In genomic region chr6:121087586-121088245, GRCm38 (mm10) we compare ENCODE assay signal across 9 mouse cellular contexts. TPM values are rescaled to one million over a fixed set of nuclear protein-coding genes. Genes with fewer than 3 reads are reported as not detected.
DNase-seq lines count a peak whose midpoint lies in the region; ATAC-seq lines count a peak whose summit lies in the region.
"Had no signal": no experiment of that assay in that cellular context is flagged by ENCODE, and none has a peak within 500 bp of the region (broad histone marks: within the 10 kb centered on the region; RNA-seq: fewer than 3 reads in every experiment).

No protein-coding gene starts in this region.

- no peak for DNase-seq in forebrain, embryonic 14.5 days (ENCODE audit: low spot score)
- DNase-seq in adrenal gland, postnatal 10 days = peak; percentile 79
- peak; percentile 72 for DNase-seq in forelimb bud, embryonic 11.5 days (ENCODE audit: low read depth, low spot score)
- DNase-seq in kidney, adult 8-10 months = peak; percentile 84 to 93
- DNase-seq in lung, postnatal 25 days (ENCODE audit: low spot score) = peak; percentile 61
- no peak for DNase-seq in frontal cortex, postnatal 14 days (ENCODE audit: low spot score in 2 of 2)
- DNase-seq in ovary, postnatal 10 days (ENCODE audit: low spot score) = no peak

- H3K9ac ChIP-seq in forebrain, embryonic 14.5 days (ENCODE audit: low read length) = no peak overlapping the region
- H3K9ac ChIP-seq in forebrain, embryonic 13.5 days = no peak overlapping the region

- peak; percentile 26; the same call in 1 of the 2 replicates for ATAC-seq in forebrain, embryonic 14.5 days
- no peak; the same call in 1 of the 2 replicates for ATAC-seq in forebrain, embryonic 13.5 days

- no peak overlapping the region for H3K4me2 ChIP-seq in forebrain, embryonic 14.5 days (ENCODE audit: low read length)
- H3K4me2 ChIP-seq in forebrain, embryonic 13.5 days = no peak overlapping the region

- WGBS in forebrain, embryonic 14.5 days = 81% methylated on average over 22 of the region's 22 CpGs
- 81% methylated on average over 22 of the region's 22 CpGs for WGBS in forebrain, embryonic 13.5 days

- 0 out of 2 replicates have a peak, but pooled peaks cover 2% of the 10 kb centered on the region for H3K36me3 ChIP-seq in forebrain, embryonic 14.5 days (ENCODE audit: control insufficient read depth, insufficient read depth, low read length)
- H3K36me3 ChIP-seq in forebrain, embryonic 13.5 days (ENCODE audit: poor library complexity, severe bottlenecking) = peaks cover 5% of the 10 kb centered on the region; the same call in 1 of the 2 replicates

- no peaks in the 10 kb centered on the region for H3K9me3 ChIP-seq in forebrain, embryonic 14.5 days (replicated peaks; ENCODE audit: control insufficient read depth, low read length)
- H3K9me3 ChIP-seq in forebrain, embryonic 13.5 days (replicated peaks) = no peaks in the 10 kb centered on the region; the same call in 1 of the 2 replicates

- no peak overlapping the region for H3K4me3 ChIP-seq in forebrain, embryonic 14.5 days (ENCODE audit: low read depth, low read length)
- no peak overlapping the region for H3K4me3 ChIP-seq in forebrain, embryonic 13.5 days
- H3K4me3 ChIP-seq: erythroblast, embryonic 14.5 days had no signal

- H3K27ac ChIP-seq in forebrain, embryonic 14.5 days (ENCODE audit: low read depth, low read length) = no peak overlapping the region
- H3K27ac ChIP-seq in forebrain, embryonic 13.5 days = no peak overlapping the region

- no peaks in the 10 kb centered on the region for H3K27me3 ChIP-seq in forebrain, embryonic 14.5 days (replicated peaks; ENCODE audit: control insufficient read depth, insufficient read depth, low read length)
- no peaks in the 10 kb centered on the region for H3K27me3 ChIP-seq in forebrain, embryonic 13.5 days

- H3K4me1 ChIP-seq in forebrain, embryonic 14.5 days (ENCODE audit: control insufficient read depth, insufficient read depth, low read length) = no peaks in the 10 kb centered on the region
- peaks cover 11% of the 10 kb centered on the region; the same call in 1 of the 2 replicates for H3K4me1 ChIP-seq in forebrain, embryonic 13.5 days

RNA-seq across cellular contexts. Expression of gene Mical3, which starts 43.1 kb away (rescaled TPM):
- polyA plus RNA-seq in forebrain, embryonic 14.5 days (2014; fragmentation: Nextera tagmentation; extraction: Ambion mirVana) = 19.4 and 34.0 TPM in 2 replicates
- polyA plus RNA-seq in forebrain, embryonic 13.5 days (2015; fragmentation: Nextera tagmentation; extraction: Ambion mirVana) = 20.9 and 25.5 TPM in 2 replicates
- 10 to 100 TPM; 43.0 to 75.5 TPM for total RNA-seq in adrenal gland, postnatal 10 days (2021)

Comparison
In these comparisons a context has a peak if more than half of its experiments do, and no peak if none do; other contexts are left out.
1. DNase-seq: peak in adrenal gland, postnatal 10 days (single experiment), forelimb bud, embryonic 11.5 days (single experiment), kidney, adult 8-10 months (2 of 2) and lung, postnatal 25 days (single experiment); none in forebrain, embryonic 14.5 days (single experiment), frontal cortex, postnatal 14 days (0 of 2) and ovary, postnatal 10 days (single experiment).